Mouse (Mus musculus): ENCODE data around the gene Suclg1. TPM values are rescaled to one million over a fixed set of nuclear protein-coding genes. Genes with fewer than 3 reads are reported as not detected.

Suclg1 gene
- total RNA-seq, 2 experiments from 2014 or later: 18.1 to 33.4 TPM

DNA sequence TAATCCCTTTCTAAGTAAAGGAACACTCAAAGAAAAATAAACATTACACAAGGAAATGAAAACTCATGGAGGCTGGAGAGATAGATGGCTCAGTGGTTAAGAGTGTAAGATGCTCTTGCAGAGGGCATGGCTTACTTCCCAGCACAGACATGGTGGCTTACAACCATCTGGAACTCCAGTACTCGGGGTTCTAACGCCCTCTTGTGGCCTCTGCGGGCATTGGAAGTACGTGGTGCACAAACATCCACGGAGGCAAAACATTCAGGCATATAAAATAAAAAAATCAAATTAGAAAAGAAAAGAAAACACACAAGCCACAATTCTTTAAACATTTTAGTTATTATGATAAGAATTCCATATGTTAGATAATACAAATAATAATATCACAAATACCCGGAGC, 63.2 kb downstream of the Suclg1 start:
- ATAC-seq (replicated peaks; ENCODE audit: low FRiP score, poor library complexity, severe bottlenecking): no peak

DNA sequence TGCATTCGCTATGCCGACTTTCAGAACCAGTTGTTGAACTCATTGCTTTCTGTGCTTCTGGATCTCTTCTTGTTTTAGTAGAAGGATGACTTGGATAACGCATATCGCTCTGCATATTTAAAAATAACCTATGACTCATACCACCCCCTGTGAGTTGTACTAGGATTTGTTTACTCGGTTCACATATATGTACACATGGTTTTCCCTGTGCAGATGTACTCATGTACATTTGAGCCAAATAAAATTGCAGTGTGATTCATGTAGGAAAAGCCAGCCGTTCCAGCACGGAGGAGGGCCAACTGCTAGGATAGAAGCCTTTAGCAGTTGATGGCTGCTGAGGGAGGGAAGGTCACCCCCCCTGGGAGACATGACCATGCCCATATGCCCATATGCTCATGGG, 63.6 kb downstream of the Suclg1 start:
- ATAC-seq (replicated peaks; ENCODE audit: low FRiP score, poor library complexity, severe bottlenecking): no peak

- no peak for ATAC-seq (replicated peaks; ENCODE audit: low FRiP score, poor library complexity, severe bottlenecking)
These were observed 66.9 kb downstream of the Suclg1 start for GRCm38 (mm10) chr6:73314923-73315603.

GRCm38 (mm10) chr6:73322306-73322705, 74.1 kb downstream of the Suclg1 start:
- no peak for ATAC-seq (replicated peaks; ENCODE audit: low FRiP score, poor library complexity, severe bottlenecking)

Other genes starting within 250 kb of the Suclg1 start
- not detected in 2 replicates for gene Dnah6, start 26.7 kb upstream of the Suclg1 start, total RNA-seq (2015; ENCODE audit: low replicate concordance)
- under 0.01 and 0.14 TPM in 2 replicates for gene Dnah6, start 26.7 kb upstream of the Suclg1 start, total RNA-seq (2017; ENCODE audit: low replicate concordance)
- not detected in 2 replicates for gene 4931417E11Rik, start 221.3 kb downstream of the Suclg1 start, total RNA-seq (2015; ENCODE audit: low replicate concordance)
- gene 4931417E11Rik, start 221.3 kb downstream of the Suclg1 start, total RNA-seq (2017; ENCODE audit: low replicate concordance): not detected in 2 replicates

Measured in erythroblast, adult 5-6 weeks (primary cell).